Mouse (Mus musculus) olfactory bulb, adult 2 months (tissue): ENCODE results near the gene Trmt13.

Experiments
- CTCF ChIP-seq: fragments of 200-500 bp; IDR thresholded peaks from 2 replicates; pipeline ENCODE4 v1.5.1; 2012; ENCODE audit warnings: low read depth, mild to moderate bottlenecking, low read length, moderate library complexity; ENCODE audit not compliant: insufficient read depth
- POLR2A ChIP-seq: fragments of 200-500 bp; IDR thresholded peaks from 2 replicates; pipeline ENCODE4 v1.6.1; 2012; ENCODE audit warnings: mild to moderate bottlenecking, low read depth, low read length, moderate library complexity; ENCODE audit not compliant: insufficient read depth

DNA sequence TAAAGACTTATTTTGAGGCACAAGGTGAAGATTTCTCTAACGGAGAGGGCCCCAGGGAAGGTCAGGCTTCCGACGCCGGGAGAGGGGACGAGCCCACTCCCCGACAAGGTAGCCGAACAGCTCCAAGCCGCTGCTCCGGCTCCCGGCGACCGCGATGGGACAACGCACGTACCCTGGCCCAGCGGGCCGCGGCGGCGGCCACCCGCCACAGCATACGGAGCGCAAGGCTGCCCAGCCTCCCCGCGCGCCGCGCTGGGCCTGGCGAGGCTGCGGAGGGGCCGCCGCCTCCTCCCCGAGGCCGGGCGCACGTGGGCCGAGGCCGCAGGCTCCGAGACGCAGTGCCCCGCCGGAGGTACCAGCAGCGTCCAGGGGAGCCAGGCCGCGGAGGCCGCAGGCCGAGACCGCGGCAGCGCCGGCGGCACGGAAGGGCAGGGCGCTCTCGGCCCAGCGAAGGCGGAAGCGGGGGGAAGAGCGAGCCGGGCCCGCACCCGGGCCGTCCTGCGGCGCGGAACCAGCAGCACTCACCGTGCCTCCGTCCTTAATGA lies 47.6 kb upstream of the Trmt13 start:
- TF ChIP-seq POLR2A = no peak
- no peak for TF ChIP-seq CTCF
